Mouse (Mus musculus) embryonic stem cell, embryonic (primary cell): ENCODE measurements around the gene Best3.

Experiments
- CTCF ChIA-PET, 4 experiments: fragments of 300-600 bp in 2 of 4; fragments of 350-600 bp in 2 of 4; sonication (Branson Sonifier 250); formaldehyde crosslinking; loops; one replicate each; lab custom pipeline; 2022; ENCODE audit warnings: inconsistent platforms in 2 of 4; lab: Charles Lee
- POLR2A ChIA-PET, 4 experiments: fragments of 300-600 bp in 2 of 4; fragments of 350-600 bp in 2 of 4; sonication (Branson Sonifier 250); formaldehyde crosslinking; loops; one replicate each; lab custom pipeline; 2022; ENCODE audit warnings: antibody characterized with exemption in 4 of 4, inconsistent platforms in 1 of 4; lab: Charles Lee

The Best3 gene

DNA sequence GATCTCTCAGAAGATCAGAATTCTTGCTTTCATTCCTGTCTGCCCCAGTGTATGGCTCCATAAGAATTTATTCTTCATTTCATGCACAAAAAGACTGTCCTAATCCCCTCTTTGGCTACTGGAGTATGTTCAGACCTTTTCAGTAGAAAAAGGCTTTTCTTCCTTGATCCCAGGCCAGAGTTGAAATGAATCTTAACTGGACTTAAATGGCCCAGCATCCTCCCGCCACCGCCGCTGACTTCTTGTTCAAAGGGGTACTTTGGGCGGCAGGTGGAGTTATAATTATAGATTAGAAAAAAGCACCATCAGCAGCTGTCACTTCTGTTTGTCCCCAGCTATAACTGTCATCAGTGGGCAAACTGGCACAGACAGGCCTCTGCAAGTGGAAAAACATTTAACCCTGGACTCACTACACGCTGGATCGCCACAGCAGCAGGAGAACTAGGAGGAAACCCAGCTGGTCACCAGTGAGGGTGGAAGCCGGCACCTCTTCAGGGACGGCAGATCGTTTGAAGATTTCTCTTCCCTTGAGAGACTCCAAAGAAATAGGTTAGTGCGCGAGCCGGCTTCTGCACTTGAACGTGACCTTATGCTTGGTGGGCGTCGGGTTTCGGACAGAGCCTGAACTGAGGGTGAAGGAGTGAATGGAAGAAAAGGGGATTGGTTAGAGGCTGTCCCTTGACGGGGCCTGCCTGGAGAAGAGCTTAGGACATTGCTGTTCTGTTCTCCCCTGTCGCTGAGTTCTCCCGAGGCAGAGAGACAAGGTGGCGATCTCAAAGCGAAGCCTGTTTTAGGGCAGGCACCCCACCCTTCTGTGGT is at the start of gene Best3:
Gene Best3 (plus strand): TSS at position 51 of the 819 bp plus-strand sequence.
- CTCF ChIA-PET, result interaction anchor here in 3 of 4 experiments (0.6 to 1.6 kb wide), 3 partner anchors 9 to 47 kb away, joined by 3 to 6 read pairs (median 4); no protein-coding TSS in a partner anchor

DNA sequence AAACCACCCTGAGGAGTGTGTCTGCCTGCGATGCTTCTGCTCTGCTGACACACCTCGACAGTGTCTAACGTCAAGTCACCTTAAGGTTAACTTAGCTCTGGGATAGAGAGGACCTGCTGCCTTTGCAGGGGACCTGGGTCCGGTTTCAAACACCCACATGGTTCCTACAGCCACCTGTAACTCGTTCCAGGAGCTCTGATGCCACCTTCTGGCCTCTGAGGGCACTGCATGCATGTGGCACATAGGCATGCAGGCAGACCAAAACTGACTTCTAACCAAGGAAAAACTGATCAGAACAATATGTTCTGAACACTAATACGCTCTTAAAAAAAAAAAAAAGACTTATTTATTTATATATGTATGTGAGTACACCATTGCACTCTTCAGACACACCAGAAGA is 43.1 kb upstream of the Best3 start:
- CTCF ChIA-PET, result interaction anchor here (0.6 to 1.7 kb wide), 20 partner anchors 10 to 589 kb away, joined by 3 to 7 read pairs (median 3); partner anchors contain the start of gene Yeats4 (in 1 of the 4)
- POLR2A ChIA-PET, result interaction anchor here in 2 of 4 experiments (0.7 to 1.6 kb wide), 4 partner anchors 12 to 281 kb away, joined by 3 to 6 read pairs (median 3); partner anchors contain the start of gene Yeats4 (in 1 of the 2)

More for the DNA sequence above, at the start of gene Best3:
- POLR2A ChIA-PET, result interaction anchor here in 2 of 4 experiments (0.5 to 1.6 kb wide), 3 partner anchors 162 to 716 kb away, joined by 3 to 9 read pairs (median 4); partner anchors contain the start of gene Frs2 (in 1 of the 2)

DNA sequence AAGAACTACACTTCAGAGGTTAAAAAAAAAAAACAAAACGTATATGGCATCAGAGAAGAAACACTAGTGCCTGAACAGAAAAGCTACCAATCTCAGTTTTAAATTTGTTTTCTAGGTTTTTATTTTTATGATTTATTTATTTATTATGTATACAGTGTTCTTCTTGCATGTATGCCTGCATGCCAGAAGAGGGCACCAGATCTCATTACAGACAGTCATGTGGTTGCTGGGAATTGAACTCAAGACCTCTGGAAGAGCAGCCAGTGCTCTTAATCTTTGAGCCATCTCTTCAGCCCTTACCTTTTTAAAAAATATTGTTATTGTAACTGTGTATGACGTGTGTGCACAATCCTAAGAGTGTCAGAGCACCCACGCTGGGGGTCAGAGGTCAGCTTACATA is 42.0 kb upstream of the Best3 start:
- POLR2A ChIA-PET, result interaction anchor here in 1 of 4 experiments (1.5 kb wide), 1 partner anchor 23 kb away, joined by 4 read pairs; no protein-coding TSS in a partner anchor
- CTCF ChIA-PET, result interaction anchor here in 2 of 4 experiments (0.6 to 1.7 kb wide), 2 partner anchors 53 to 490 kb away, joined by 5 to 6 read pairs; no protein-coding TSS in a partner anchor

DNA sequence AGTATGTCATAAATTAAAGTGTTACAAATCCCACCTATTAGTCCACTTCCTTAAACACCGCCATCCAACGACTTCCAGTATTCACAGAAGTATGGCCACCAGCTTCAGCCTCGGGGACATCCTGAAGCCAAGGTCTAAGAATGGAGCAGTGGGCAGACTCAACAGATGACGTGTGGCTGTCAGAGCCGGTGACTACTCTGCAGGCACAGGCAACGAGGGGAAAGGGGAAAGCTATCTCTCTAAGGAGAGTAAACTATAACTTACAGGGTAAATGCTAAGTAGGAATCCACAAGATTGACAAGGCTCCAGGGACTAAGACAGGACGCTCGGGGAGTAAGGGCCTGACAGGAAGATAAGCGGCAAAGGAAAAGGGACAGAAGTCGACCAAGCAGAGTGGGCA is 41.2 kb upstream of the Best3 start:
- CTCF ChIA-PET, result no interaction called here
- POLR2A ChIA-PET, result interaction anchor here in 3 of 4 experiments (0.6 to 2.3 kb wide), 4 partner anchors 10 to 472 kb away, joined by 4 to 8 read pairs (median 5); no protein-coding TSS in a partner anchor

DNA sequence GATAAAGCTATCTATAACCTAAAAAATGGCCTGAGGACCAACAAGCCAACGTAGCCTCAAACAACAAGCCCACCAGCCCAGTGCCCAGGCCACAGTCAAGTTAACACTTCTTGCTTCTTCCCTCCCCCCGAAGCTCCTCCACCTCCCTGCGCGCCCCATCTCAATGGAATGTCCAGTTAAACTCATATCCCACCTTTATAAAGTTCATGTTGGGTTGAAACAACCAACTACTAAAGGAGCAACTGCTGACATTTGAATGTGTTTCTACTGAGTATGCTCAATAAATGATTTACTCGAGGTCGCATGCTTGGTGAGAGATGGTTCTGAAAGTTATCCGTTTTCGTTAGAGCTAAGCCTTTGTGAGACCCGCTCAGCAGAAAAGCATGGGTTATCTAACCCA is 37.7 kb upstream of the Best3 start:
- ChIA-PET CTCF (interaction anchor here in 1 of 4 experiments (0.6 kb wide), 1 partner anchor 14 kb away, joined by 3 read pairs; no protein-coding TSS in a partner anchor), POLR2A (interaction anchor here in 2 of 4 experiments (0.8 to 3.0 kb wide), 9 partner anchors 10 to 401 kb away, joined by 3 to 9 read pairs (median 3); partner anchors contain the start of gene Cct2 (in 2 of the 2))

DNA sequence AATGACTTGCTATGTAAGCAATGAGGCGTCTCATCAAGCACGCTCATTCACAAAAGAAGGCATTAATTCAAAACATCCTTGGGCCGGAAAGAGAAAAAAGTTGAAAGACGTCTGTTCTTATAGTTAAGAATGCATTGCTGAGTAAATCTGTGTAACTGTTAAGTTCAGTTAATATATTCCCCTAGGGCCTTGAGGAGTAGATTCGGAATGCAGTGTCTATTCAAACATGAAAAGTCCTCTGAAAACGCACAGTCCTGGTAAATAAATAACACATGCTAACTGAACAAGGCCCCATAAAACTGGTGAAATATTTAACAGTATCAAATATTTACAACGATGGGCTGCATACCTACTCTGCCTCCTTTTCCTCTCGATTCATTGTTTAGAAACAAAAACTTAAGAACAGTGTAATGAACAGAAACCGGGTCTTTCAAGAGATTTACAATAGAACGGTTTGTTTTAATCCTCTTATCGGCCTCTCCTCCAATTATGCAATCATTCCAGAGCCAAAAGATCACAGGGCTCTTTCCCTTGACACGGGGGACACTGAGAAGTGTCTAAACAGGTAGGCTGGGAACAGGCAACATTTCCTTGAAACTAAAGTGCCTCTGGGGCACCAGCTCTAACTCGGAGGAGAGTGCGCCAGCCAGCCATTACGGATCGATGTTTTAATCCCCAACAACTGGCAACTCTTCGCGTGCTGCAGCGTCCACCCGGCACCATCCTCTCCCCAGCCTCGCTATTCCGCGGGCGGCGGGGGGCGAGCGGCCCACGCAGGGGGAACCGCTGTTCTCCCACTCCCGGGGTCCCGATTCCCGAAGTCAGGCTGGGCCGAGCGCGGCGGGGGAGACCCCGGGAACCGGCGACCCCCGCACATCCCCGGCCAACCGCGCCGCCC is 36.8 kb upstream of the Best3 start:
- POLR2A ChIA-PET, result interaction anchor here in 3 of 4 experiments (0.5 to 3.0 kb wide), 6 partner anchors 96 to 754 kb away, joined by 3 to 9 read pairs (median 4); partner anchors contain the start of genes Cct2 (in 2 of the 3) and Lrrc10 (in 1 of the 3)
- CTCF ChIA-PET, result interaction anchor here in 1 of 4 experiments (0.6 kb wide), 1 partner anchor 13 kb away, joined by 3 read pairs; no protein-coding TSS in a partner anchor

DNA sequence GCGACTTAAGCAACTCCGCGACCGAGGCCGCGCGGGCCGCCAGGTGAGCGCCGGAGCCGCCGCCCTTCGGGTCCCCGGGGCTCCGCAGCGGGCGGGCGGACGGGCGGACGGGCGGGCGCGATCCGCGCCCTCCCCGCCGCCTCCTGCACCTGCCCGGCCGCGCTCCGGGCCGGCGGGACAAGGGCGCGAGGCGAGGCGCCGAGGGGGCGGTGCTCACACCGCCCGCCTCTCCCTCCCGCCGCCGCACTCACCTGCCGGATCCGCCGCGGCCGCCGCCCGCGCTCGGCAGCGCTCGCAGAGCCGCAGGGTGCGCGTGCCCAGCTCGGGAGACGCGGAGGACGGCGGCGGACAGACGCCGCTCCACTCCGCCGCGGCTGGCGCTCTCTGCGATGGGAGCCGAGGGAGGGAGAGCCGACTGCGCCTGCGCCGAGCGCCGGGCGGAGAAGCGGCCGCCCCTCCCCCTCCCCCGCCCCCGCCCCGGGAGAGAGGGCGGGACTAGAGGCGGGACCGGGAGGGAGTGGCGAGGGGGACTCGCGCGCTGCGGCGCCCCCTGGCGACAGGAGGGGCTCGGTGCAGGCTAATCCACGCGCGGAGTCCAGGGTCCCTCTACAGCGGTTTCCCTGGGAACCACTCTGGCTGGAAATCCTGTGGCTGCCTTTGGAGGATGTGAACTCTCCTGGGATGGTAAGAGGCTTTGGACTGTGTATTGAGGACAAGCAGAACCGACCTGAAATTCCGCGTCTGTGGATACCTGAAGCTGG is 35.9 kb upstream of the Best3 start, which contains the start of gene Rab3ip:
Gene Rab3ip (minus strand): TSS at position 761 of the 761 bp plus-strand sequence.
- POLR2A ChIA-PET, result interaction anchor here in 2 of 4 experiments (0.6 to 1.6 kb wide), 4 partner anchors 114 to 740 kb away, joined by 3 read pairs; partner anchors contain the start of gene Cct2 (in 1 of the 2)
- CTCF ChIA-PET, result interaction anchor here in 3 of 4 experiments (0.6 to 1.1 kb wide), 7 partner anchors 10 to 352 kb away, joined by 3 to 11 read pairs (median 3); no protein-coding TSS in a partner anchor

DNA sequence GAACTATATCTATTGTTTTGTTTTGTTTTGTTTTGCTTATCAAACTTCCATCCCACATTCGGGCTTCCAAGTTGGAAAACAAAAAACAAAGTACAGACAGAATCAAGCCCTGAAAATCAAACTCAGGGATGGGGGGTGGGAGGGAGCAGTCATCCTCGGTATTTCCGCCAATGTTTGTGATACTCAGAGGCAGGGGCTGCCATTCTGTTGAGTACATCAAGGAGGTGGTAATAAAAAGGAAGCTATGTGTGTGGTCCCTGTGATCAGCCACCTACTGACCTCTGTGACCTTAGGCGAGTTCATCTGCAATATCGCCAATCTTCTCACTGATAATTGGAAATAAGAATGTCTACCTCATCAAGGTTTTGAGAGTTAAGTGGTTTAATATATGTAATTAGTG is 35.2 kb upstream of the Best3 start:
- CTCF ChIA-PET, result interaction anchor here in 3 of 4 experiments (0.6 to 1.1 kb wide), 7 partner anchors 9 to 353 kb away, joined by 3 to 11 read pairs (median 3); no protein-coding TSS in a partner anchor
- POLR2A ChIA-PET, result interaction anchor here in 1 of 4 experiments (0.6 to 0.7 kb wide), 2 partner anchors 186 to 740 kb away, joined by 3 read pairs; no protein-coding TSS in a partner anchor

DNA sequence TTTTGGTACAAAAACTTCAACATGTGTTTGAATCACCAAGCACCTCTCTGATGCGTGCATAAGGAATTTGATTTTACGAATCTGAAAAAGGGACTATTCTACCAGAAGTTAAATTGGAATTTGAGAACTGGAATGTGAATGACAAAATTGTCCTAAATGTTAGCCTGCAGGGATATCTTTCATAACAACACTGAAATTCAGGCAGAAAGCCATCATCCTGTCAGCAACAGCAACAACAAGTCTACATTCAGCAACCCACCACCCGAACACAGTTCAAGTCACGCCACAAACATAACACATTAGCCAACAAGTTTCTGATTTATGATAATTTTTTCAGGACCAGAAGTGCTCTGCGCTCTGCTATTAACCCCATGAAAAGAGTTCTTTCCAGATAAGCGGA is 30.9 kb upstream of the Best3 start:
- POLR2A ChIA-PET, result interaction anchor here in 2 of 4 experiments (1.2 to 1.6 kb wide), 2 partner anchors 7 to 109 kb away, joined by 3 to 4 read pairs; partner anchors contain the start of gene Cct2 (in 1 of the 2)
- CTCF ChIA-PET, result no interaction called here

DNA sequence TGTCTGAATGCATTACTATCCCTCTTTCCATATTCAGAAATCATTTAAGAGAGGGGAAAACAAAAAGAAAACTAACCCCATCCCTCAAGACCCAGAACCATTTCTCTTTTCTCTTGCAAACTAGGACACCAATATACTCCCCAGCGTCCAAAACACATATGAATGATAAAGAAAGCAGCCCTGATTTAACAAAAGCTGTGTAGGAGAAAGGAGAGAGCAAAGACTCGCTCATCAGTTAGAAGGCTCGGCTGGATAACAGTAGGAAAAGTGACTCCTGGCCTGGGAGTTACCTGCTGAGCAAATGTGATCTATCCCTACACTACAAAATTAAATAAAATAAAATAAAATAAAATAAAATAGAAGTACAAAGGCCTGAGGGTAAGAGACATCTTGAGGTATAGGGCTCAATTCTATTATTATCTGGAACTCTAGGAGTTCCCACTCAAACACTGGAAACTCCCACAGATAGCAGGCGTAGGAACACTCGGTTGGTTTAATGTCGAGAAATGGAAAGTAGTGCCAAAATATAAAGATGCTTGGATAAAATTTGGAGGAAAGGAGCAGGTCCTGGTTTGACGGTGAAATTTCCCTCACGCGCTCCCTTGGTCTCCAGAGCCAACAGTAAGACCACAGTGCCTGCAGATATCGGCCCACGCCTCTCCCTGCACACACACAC is 29.5 kb upstream of the Best3 start:
- POLR2A ChIA-PET, result interaction anchor here in 1 of 4 experiments (0.8 to 1.6 kb wide), 2 partner anchors 10 to 107 kb away, joined by 3 to 4 read pairs; partner anchors contain the start of gene Cct2
- CTCF ChIA-PET, result no interaction called here

DNA sequence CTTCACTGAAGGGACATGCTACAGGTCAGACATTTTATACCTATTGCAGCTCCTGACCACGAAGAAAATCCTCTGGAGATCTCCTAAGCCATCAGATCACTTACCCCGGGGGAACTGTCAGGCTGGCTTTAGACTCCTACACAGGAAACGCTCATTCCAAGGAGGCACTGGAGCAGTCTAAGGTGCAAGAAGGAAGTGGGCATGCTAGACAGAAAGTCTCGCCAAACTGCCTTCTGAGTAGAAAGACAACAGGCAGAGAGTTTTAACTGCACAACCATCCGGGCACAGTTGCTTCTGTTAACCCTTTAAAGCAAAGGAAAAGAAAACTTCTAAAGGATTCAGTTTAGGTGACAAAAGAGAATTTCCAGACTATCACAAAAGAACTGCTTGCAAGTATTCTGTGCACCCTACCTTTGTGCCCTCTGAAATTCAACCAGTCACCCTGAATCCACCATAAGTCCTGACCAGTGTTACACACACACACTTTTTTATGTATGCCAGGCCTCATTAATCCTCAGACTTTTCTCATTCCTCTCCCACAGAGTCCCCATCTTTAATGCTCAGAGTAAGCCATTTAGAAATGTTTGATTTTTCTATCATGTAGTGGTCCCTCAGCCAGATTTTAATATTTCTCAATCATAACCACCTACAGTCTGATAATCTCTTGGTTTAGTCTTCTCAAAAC is 28.1 kb upstream of the Best3 start:
- ChIA-PET POLR2A (interaction anchor here in 1 of 4 experiments (0.8 to 0.9 kb wide), 2 partner anchors 25 to 76 kb away, joined by 3 read pairs; no protein-coding TSS in a partner anchor), CTCF (no interaction called here)

DNA sequence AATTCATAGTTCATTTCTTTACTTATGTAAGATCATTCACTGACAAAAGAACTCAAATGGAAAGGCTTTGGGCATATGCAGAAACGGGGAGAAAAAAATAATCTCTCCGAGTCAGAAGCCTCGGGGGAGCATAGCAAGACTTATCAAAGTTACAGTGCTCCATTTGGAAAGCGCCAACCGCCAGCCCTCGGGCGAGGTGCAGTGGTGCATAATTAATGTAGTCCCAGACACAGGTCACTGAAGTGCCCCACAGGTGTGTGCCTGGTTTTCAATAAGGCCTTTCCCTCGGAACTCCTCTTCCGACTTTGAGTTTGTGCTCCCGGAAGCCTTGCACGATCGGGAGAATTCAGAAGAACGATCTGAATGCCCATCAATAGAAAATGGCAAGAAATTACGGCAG is 24.0 kb upstream of the Best3 start:
- POLR2A ChIA-PET, result interaction anchor here in 1 of 4 experiments (0.8 to 1.0 kb wide), 2 partner anchors 8 to 262 kb away, joined by 3 to 4 read pairs; partner anchors contain the start of gene Yeats4
- CTCF ChIA-PET, result interaction anchor here (0.6 to 1.3 kb wide), 14 partner anchors 9 to 562 kb away, joined by 3 to 5 read pairs (median 4); no protein-coding TSS in a partner anchor

DNA sequence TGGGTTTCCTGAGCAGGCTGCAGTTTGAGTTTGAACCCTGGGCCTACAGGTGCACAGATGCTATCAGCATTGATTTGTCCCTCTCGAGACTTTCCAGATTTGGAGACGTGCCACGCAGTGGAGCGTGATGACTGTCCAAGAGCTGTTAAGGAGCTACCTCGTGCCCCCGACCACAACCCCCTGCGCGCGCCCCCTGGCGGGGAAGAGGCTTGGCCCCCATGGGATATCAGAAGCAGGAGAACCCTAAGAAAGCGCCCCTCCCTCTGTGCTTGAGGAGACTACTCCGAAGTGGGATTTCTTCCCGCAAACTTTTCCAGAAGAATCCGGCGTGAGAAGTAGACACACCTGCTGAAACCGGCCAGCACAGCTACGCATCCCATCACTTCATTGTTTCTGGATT is 23.3 kb upstream of the Best3 start:
- POLR2A ChIA-PET, result interaction anchor here in 3 of 4 experiments (0.5 to 1.2 kb wide), 6 partner anchors 8 to 540 kb away, joined by 3 to 11 read pairs (median 4); partner anchors contain the start of gene Yeats4 (in 1 of the 3)
- CTCF ChIA-PET, result interaction anchor here (0.6 to 1.3 kb wide), 17 partner anchors 10 to 753 kb away, joined by 3 to 5 read pairs (median 3); partner anchors contain the start of gene Rab3ip (in 1 of the 4)

DNA sequence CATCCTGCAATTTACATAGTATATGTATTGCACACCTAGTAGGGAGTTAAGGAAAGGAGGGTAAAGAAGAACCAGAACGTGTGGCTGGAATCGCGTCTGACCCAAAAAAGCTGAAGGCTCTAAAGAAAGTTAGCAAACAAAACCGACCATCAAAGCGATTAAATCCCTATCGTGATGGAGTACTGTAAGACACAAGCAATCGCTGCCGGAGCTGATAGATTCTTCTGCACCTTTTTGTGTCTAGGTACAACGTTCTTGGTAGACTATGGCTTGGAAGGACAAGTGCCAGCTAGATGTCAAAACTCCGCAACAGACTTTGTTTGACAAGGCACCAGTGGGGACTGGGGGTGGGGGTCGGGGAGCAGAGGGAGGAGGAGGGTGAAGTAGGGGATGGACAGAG is 22.0 kb upstream of the Best3 start:
- CTCF ChIA-PET, result interaction anchor here (0.6 to 0.8 kb wide), 6 partner anchors 17 to 472 kb away, joined by 3 to 6 read pairs (median 3); no protein-coding TSS in a partner anchor

DNA sequence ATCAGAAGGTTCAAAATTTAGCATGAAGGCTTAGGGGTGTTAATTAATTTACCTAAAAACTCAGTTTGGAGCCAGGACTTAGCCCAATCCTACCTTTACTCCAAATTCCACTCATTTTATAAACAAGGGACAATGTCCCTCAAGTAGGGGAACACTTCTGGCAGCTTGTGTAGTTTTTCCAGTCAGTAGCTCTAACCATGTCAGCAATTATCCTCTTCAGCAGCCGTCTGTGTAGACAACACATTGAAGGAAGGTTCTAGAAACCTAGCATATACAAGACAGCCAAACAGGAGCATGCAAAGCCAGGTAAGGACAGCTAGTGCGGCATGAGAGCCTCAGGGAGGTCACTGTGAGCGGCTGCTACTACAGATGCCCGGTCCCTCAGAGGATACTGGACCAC is 21.5 kb upstream of the Best3 start:
- ChIA-PET POLR2A (interaction anchor here in 3 of 4 experiments (0.5 to 1.9 kb wide), 6 partner anchors 19 to 134 kb away, joined by 3 to 8 read pairs (median 3); partner anchors contain the start of gene Cct2 (in 2 of the 3)), CTCF (interaction anchor here in 1 of 4 experiments (0.6 kb wide), 1 partner anchor 16 kb away, joined by 3 read pairs; no protein-coding TSS in a partner anchor)

More for the DNA sequence above, 22.0 kb upstream of the Best3 start:
- POLR2A ChIA-PET, result interaction anchor here in 3 of 4 experiments (0.5 to 1.9 kb wide), 10 partner anchors 18 to 345 kb away, joined by 3 to 8 read pairs (median 3); no protein-coding TSS in a partner anchor
